Mouse (Mus musculus) E14TG2a.4 (cell line): ENCODE measurements around the gene Usp6nl.

Experiments
- H3K27me3 ChIP-seq: 2 replicates; pipeline ENCODE4 v1.6.1; 2014; ENCODE audit warnings: low read length, control low read depth; ENCODE audit not compliant: insufficient read depth
- H3K36me3 ChIP-seq: 2 replicates; pipeline ENCODE4 v1.6.1; 2014; ENCODE audit warnings: low read length, control low read depth; ENCODE audit not compliant: insufficient read depth
- H3K4me1 ChIP-seq: replicated peaks from 2 replicates; pipeline ENCODE4 v1.6.1; 2014; ENCODE audit warnings: low read depth, low read length, control low read depth
- H3K4me3 ChIP-seq: replicated peaks from 2 replicates; pipeline ENCODE4 v1.5.1; 2014; ENCODE audit warnings: mild to moderate bottlenecking, low read length
- H3K9me3 ChIP-seq: 2 replicates; pipeline ENCODE4 v1.6.1; 2014; ENCODE audit warnings: low read length, control low read depth
- CTCF ChIP-seq: conservative IDR thresholded peaks from 2 replicates; pipeline ENCODE4 v1.5.1; 2014; ENCODE audit warnings: low read length
- NANOG ChIP-seq: IDR thresholded peaks from 2 replicates; pipeline ENCODE4 v1.6.1; 2014; ENCODE audit warnings: borderline replicate concordance, low read length, mixed read lengths
- POU5F1 ChIP-seq: IDR thresholded peaks from 2 replicates; pipeline ENCODE4 v1.6.1; 2014; ENCODE audit warnings: low read length, borderline replicate concordance

Gene Usp6nl

DNA sequence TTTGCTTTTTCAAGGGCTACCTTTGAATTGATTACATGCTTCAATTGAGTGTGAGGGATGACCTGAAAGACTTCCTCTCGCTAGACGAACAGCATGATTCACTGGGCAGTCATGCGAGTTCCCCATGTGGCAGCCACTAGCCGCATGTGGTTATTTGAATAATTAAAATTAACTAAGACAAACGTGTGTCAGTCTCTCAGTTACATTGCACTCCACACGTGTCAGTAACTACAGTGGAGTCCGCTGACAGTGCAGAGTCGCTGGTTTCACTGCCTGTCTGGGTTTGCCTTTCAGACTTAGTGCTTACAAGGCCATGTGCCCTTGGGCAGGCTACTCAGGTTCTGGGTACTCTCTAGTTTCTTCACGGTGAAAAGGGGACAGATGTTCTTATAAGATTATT, 37.2 kb downstream of the Usp6nl start:
- Histone ChIP-seq H3K9me3 (no peaks in the 10 kb centered on the region), H3K27me3 (no peaks in the 10 kb centered on the region), H3K36me3 (no peaks in the 10 kb centered on the region), H3K4me1 (peaks cover 67% of the 10 kb centered on the region), H3K4me3 (no peak overlapping the region)
- TF ChIP-seq POU5F1 (no peak), NANOG (no peak), CTCF (no peak)

DNA sequence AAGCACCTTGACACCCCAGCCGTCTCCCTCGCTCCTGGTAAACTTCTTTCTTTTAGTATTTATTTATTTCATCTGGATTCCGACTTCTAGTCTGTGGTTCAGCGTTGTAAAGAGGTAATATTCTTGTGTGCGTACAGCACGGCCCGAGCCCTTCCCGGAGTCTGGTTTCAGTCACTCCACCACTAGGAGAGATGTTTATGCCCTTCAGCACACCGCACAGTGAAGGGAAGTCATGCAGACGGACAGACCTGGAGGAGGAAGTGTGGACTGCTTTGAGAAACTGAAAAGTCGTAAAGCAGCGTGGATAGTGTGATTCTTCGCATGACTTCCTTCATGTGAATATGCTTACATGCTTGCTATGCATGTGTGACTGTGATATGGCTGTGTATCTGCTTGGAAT, 40.7 kb downstream of the Usp6nl start:
- peak overlapping the region; percentile 20; the same call in 1 of the 2 replicates for H3K4me3 ChIP-seq
- no peaks in the 10 kb centered on the region for H3K9me3 ChIP-seq
- H3K4me1 ChIP-seq = peaks cover 47% of the 10 kb centered on the region
- H3K27me3 ChIP-seq = no peaks in the 10 kb centered on the region
- no peaks in the 10 kb centered on the region for H3K36me3 ChIP-seq
- TF ChIP-seq POU5F1 (no peak), CTCF (no peak), NANOG (no peak)

DNA sequence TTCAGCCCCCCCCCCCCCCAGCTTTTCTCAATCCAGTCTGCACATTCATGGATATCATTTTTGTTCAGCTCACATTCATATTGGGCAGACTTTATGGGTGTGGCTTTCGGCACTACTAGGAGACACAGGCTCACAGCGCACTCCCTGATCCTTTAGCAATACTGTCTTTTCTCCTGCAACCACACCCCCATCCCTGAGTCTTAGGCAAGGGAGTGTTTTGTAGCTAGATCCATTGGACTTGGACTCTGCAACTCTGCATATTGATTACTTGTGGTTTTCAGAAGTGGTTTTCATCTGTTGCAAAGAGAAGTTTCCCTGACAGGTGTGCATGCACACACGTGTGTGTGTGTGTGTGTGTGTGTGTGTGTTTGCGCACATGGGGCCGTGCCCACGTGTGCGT, 41.5 kb downstream of the Usp6nl start:
- H3K27me3 ChIP-seq = no peaks in the 10 kb centered on the region
- H3K9me3 ChIP-seq = no peaks in the 10 kb centered on the region
- H3K36me3 ChIP-seq = no peaks in the 10 kb centered on the region
- H3K4me3 ChIP-seq = no peak overlapping the region
- TF ChIP-seq CTCF (no peak), NANOG (no peak), POU5F1 (no peak)
- peaks cover 39% of the 10 kb centered on the region for H3K4me1 ChIP-seq

DNA sequence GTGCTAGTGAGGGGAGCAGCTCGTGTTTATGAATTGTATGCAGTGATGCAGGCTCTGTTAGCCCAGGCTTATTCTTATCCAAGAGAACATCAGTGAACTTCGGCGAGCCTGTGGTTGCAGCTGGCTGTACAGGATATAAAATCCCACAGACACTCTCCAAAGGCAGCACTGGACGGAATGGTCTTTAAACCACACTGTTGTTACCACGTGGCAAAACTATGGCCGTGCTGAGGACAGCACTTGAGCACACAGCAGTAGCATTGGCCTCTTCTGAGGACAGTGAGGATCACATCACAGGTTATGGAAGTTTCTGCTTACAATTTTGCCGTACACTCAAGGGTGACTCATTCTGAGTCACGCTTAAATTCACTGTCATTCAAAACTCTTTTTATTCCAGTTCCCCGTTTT, 44.1 kb downstream of the Usp6nl start:
- Histone ChIP-seq H3K4me3 (no peak overlapping the region), H3K9me3 (no peaks in the 10 kb centered on the region), H3K36me3 (no peaks in the 10 kb centered on the region), H3K4me1 (peaks cover 26% of the 10 kb centered on the region), H3K27me3 (no peaks in the 10 kb centered on the region)
- TF ChIP-seq POU5F1 = no peak
- no peak for TF ChIP-seq CTCF
- TF ChIP-seq NANOG = no peak

DNA sequence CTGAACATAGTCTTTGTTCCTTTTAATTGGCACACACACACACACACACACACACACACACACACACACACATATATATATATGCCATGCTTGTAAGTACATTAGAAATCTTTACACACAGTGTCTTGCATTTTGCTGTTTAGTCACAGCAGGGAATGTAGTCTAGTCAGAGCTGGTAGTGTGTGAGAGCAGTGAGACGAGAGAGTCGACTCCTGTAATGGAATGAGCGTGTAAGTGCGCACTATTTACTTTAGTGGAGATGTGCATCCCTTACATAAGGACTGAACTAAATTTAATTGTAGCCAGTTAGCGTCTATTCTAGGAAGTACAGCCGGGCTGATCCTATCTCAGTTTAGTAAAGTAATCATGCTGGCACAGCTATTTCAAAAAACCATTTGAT, 44.5 kb downstream of the Usp6nl start:
- Histone ChIP-seq H3K4me3 (no peak overlapping the region), H3K27me3 (no peaks in the 10 kb centered on the region), H3K9me3 (no peaks in the 10 kb centered on the region), H3K36me3 (no peaks in the 10 kb centered on the region), H3K4me1 (peaks cover 21% of the 10 kb centered on the region)
- no peak for TF ChIP-seq POU5F1
- TF ChIP-seq CTCF = no peak
- no peak for TF ChIP-seq NANOG

DNA sequence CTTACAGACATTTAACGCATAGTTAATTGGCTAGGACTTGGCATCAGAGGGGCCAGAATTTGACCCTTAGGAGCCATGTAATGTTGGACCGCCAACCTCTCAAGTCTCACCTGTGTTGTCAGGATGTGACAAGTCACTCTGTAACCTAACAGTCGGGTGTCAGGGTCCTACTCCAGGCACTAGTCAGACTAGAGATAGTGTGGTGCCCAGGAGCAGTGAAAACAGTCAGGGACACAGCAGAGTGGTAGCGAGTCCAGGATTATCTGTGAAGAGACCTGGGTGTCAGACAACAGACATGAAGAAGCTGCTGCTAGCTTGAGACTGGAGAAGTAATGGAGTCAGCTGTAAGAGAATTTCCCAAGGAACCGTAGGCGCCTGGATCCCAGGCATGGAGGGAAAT, 45.0 kb downstream of the Usp6nl start:
- TF ChIP-seq POU5F1 (no peak), NANOG (no peak), CTCF (no peak)
- H3K4me1 ChIP-seq = peaks cover 16% of the 10 kb centered on the region

DNA sequence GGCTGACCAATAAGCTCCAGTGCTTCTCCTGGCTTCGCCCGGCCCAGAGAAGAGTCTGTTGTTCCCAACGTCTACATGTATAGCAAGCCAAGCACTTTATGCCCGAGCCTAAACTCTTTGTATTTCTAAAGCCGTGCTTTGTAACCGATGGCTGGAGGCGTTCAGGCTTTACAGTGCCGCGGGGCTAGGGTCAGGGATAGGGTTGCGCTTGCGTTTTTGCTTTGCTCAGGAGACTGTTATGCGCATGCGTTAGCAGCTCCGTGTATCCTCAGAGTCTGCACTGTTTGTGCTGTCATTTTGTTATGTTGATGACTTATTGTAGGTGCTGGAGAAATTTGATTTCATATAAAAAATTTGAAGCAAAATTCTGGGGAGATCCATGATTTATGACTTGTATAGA, 51.7 kb downstream of the Usp6nl start:
- H3K9me3 ChIP-seq = no peaks in the 10 kb centered on the region
- H3K27me3 ChIP-seq = no peaks in the 10 kb centered on the region
- peaks cover 51% of the 10 kb centered on the region for H3K4me1 ChIP-seq
- peak; percentile 84 for TF ChIP-seq POU5F1
- TF ChIP-seq CTCF = no peak
- no peak for TF ChIP-seq NANOG
- H3K4me3 ChIP-seq = no peak overlapping the region
- no peaks in the 10 kb centered on the region for H3K36me3 ChIP-seq

More for the DNA sequence above, 45.0 kb downstream of the Usp6nl start:
- Histone ChIP-seq H3K9me3 (no peaks in the 10 kb centered on the region), H3K36me3 (no peaks in the 10 kb centered on the region), H3K4me3 (no peak overlapping the region), H3K27me3 (no peaks in the 10 kb centered on the region)

DNA sequence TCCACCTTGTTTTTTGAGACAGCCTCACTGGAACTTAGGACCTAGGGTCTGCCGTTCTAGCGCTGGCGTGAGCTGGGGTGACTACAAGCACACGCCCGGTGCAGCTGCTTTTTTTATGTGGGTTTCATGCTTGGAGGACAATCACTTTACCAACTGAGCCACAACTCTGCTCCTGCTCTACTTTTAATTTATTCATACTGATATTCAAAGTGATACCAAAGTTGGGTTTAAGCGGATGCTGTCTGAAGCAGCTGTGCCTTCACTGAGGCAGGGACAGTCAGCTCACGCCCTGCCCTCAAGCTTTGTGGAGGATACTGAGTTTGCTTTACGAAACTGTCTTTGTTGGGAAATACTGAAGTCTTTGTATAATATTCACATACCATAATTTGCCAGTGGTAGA, 53.6 kb downstream of the Usp6nl start:
- no peaks in the 10 kb centered on the region for H3K36me3 ChIP-seq

DNA sequence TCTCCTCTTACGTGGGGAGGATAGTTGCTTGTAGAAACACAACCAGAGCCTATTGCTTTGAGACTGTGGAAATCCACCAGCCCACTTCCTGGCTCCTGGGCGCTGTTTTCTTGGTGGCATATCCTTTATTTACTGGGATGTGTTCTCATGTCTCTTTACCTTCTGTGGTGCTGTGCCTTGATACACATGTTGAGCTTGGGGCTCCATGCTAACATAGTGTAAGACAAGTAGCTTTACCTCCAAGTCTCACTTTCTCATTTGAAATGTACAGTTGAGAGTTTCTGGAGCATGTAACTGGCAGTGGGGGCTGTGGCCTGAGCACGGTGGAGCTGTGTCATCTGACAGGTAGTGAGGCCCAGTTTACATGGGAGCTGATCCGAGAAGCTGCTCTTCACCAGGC, 54.5 kb downstream of the Usp6nl start:
- TF ChIP-seq POU5F1 (no peak), NANOG (no peak), CTCF (no peak)

More for the DNA sequence above, 53.6 kb downstream of the Usp6nl start:
- Histone ChIP-seq H3K4me3 (no peak overlapping the region), H3K27me3 (no peaks in the 10 kb centered on the region), H3K4me1 (peaks cover 66% of the 10 kb centered on the region), H3K9me3 (no peaks in the 10 kb centered on the region)
- TF ChIP-seq NANOG (no peak), CTCF (no peak), POU5F1 (no peak)

More for the DNA sequence above, 54.5 kb downstream of the Usp6nl start:
- H3K27me3 ChIP-seq = no peaks in the 10 kb centered on the region
- no peaks in the 10 kb centered on the region for H3K36me3 ChIP-seq
- no peak overlapping the region for H3K4me3 ChIP-seq
- H3K4me1 ChIP-seq = peaks cover 66% of the 10 kb centered on the region
- H3K9me3 ChIP-seq = no peaks in the 10 kb centered on the region
